Mouse (Mus musculus): ENCODE measurements at regions not wholly inside any gene's neighbourhood (a gene's known extent, or its start where the extent isn't known, plus 50 kb on each side); places are given as distances from the start of the nearest gene placed in this dataset.

- Histone ChIP-seq H3K27me3 (replicated peaks; ENCODE audit: control insufficient read depth, insufficient read depth, low read length) (no peaks in the 10 kb centered on the region), H3K4me1 (ENCODE audit: control insufficient read depth, insufficient read depth, low read depth, low read length) (no peaks in the 10 kb centered on the region), H3K4me2 (ENCODE audit: low read length) (no peak overlapping the region), H3K4me3 (ENCODE audit: low read length) (no peak overlapping the region), H3K9ac (ENCODE audit: low read depth, low read length) (no peak overlapping the region), H3K27ac (ENCODE audit: low read depth, low read length) (no peak overlapping the region), H3K9me3 (ENCODE audit: control insufficient read depth, low read length) (no peaks in the 10 kb centered on the region), H3K36me3 (ENCODE audit: control insufficient read depth, insufficient read depth, low read length) (no peaks in the 10 kb centered on the region)
- ATAC-seq: no peak
- 89% methylated on average over 8 of the region's 8 CpGs for WGBS
Observed at GRCm38 (mm10) chr6:31150416-31150815, 191.5 kb upstream of the Klf14 start.

- Histone ChIP-seq H3K9me3 (ENCODE audit: control insufficient read depth, low read length) (no peaks in the 10 kb centered on the region), H3K4me3 (ENCODE audit: low read length) (no peak overlapping the region), H3K4me2 (ENCODE audit: low read length) (no peak overlapping the region), H3K27me3 (replicated peaks; ENCODE audit: control insufficient read depth, insufficient read depth, low read length) (no peaks in the 10 kb centered on the region), H3K9ac (ENCODE audit: low read depth, low read length) (no peak overlapping the region), H3K36me3 (ENCODE audit: control insufficient read depth, insufficient read depth, low read length) (no peaks in the 10 kb centered on the region), H3K4me1 (ENCODE audit: control insufficient read depth, insufficient read depth, low read depth, low read length) (no peaks in the 10 kb centered on the region; the same call in 1 of the 2 replicates), H3K27ac (ENCODE audit: low read depth, low read length) (no peak overlapping the region)
- WGBS: 26% methylated on average over 5 of the region's 5 CpGs
- no peak for ATAC-seq
Observed at GRCm38 (mm10) chr6:31155857-31156256, 197.0 kb upstream of the Klf14 start.

- 95% methylated on average over 2 of the region's 2 CpGs for WGBS
- peaks cover 6% of the 10 kb centered on the region for H3K4me1 ChIP-seq (ENCODE audit: control insufficient read depth, insufficient read depth, low read depth, low read length)
- ATAC-seq: no peak
Observed at GRCm38 (mm10) chr6:31156999-31157398, 198.1 kb upstream of the Klf14 start.

GRCm38 (mm10) chr6:31157429-31157828, 198.6 kb upstream of the Klf14 start:
- no peak overlapping the region for H3K9ac ChIP-seq (ENCODE audit: low read depth, low read length)
- no peak overlapping the region for H3K4me3 ChIP-seq (ENCODE audit: low read length)
- H3K9me3 ChIP-seq (ENCODE audit: control insufficient read depth, low read length): no peaks in the 10 kb centered on the region
- no peak overlapping the region for H3K27ac ChIP-seq (ENCODE audit: low read depth, low read length)
- H3K4me2 ChIP-seq (ENCODE audit: low read length): no peak overlapping the region
- H3K27me3 ChIP-seq (replicated peaks; ENCODE audit: control insufficient read depth, insufficient read depth, low read length): no peaks in the 10 kb centered on the region
- no peak for ATAC-seq
- 85% methylated on average over 6 of the region's 6 CpGs for WGBS
- peaks cover 6% of the 10 kb centered on the region for H3K4me1 ChIP-seq (ENCODE audit: control insufficient read depth, insufficient read depth, low read depth, low read length)
- H3K36me3 ChIP-seq (ENCODE audit: control insufficient read depth, insufficient read depth, low read length): no peaks in the 10 kb centered on the region

More at GRCm38 (mm10) chr6:31156999-31157398, 198.1 kb upstream of the Klf14 start:
- H3K27ac ChIP-seq (ENCODE audit: low read depth, low read length): no peak overlapping the region
- H3K27me3 ChIP-seq (replicated peaks; ENCODE audit: control insufficient read depth, insufficient read depth, low read length): no peaks in the 10 kb centered on the region
- no peaks in the 10 kb centered on the region for H3K36me3 ChIP-seq (ENCODE audit: control insufficient read depth, insufficient read depth, low read length)
- no peak overlapping the region for H3K9ac ChIP-seq (ENCODE audit: low read depth, low read length)
- no peak overlapping the region for H3K4me3 ChIP-seq (ENCODE audit: low read length)
- no peak overlapping the region for H3K4me2 ChIP-seq (ENCODE audit: low read length)
- H3K9me3 ChIP-seq (ENCODE audit: control insufficient read depth, low read length): no peaks in the 10 kb centered on the region

- Histone ChIP-seq H3K27me3 (replicated peaks; ENCODE audit: control insufficient read depth, insufficient read depth, low read length) (no peaks in the 10 kb centered on the region), H3K9me3 (ENCODE audit: control insufficient read depth, low read length) (no peaks in the 10 kb centered on the region), H3K4me1 (ENCODE audit: control insufficient read depth, insufficient read depth, low read depth, low read length) (peaks cover 6% of the 10 kb centered on the region), H3K4me2 (ENCODE audit: low read length) (no peak overlapping the region), H3K9ac (ENCODE audit: low read depth, low read length) (no peak overlapping the region), H3K27ac (ENCODE audit: low read depth, low read length) (no peak overlapping the region), H3K4me3 (ENCODE audit: low read length) (no peak overlapping the region), H3K36me3 (ENCODE audit: control insufficient read depth, insufficient read depth, low read length) (no peaks in the 10 kb centered on the region)
- WGBS: 46% methylated on average over 7 of the region's 7 CpGs
- ATAC-seq: peak; percentile 86
Observed at GRCm38 (mm10) chr6:31158648-31159047, 199.8 kb upstream of the Klf14 start.

- no peaks in the 10 kb centered on the region for H3K27me3 ChIP-seq (replicated peaks; ENCODE audit: control insufficient read depth, insufficient read depth, low read length)
- no peak overlapping the region for H3K4me3 ChIP-seq (ENCODE audit: low read length)
- no peaks in the 10 kb centered on the region for H3K36me3 ChIP-seq (ENCODE audit: control insufficient read depth, insufficient read depth, low read length)
- H3K9ac ChIP-seq (ENCODE audit: low read depth, low read length): no peak overlapping the region
- no peak overlapping the region for H3K4me2 ChIP-seq (ENCODE audit: low read length)
- 37% methylated on average over 8 of the region's 8 CpGs for WGBS
- no peaks in the 10 kb centered on the region for H3K9me3 ChIP-seq (ENCODE audit: control insufficient read depth, low read length)
- H3K27ac ChIP-seq (ENCODE audit: low read depth, low read length): no peak overlapping the region
- ATAC-seq: no peak
- peaks cover 6% of the 10 kb centered on the region for H3K4me1 ChIP-seq (ENCODE audit: control insufficient read depth, insufficient read depth, low read depth, low read length)
Observed at GRCm38 (mm10) chr6:31159240-31159639, 200.4 kb upstream of the Klf14 start.

- Histone ChIP-seq H3K9ac (ENCODE audit: low read depth, low read length) (no peak overlapping the region), H3K4me1 (ENCODE audit: control insufficient read depth, insufficient read depth, low read depth, low read length) (peaks cover 6% of the 10 kb centered on the region), H3K4me2 (ENCODE audit: low read length) (no peak overlapping the region), H3K27me3 (replicated peaks; ENCODE audit: control insufficient read depth, insufficient read depth, low read length) (no peaks in the 10 kb centered on the region), H3K27ac (ENCODE audit: low read depth, low read length) (no peak overlapping the region), H3K9me3 (ENCODE audit: control insufficient read depth, low read length) (no peaks in the 10 kb centered on the region), H3K4me3 (ENCODE audit: low read length) (no peak overlapping the region), H3K36me3 (ENCODE audit: control insufficient read depth, insufficient read depth, low read length) (no peaks in the 10 kb centered on the region)
- WGBS: 70% methylated on average over 16 of the region's 16 CpGs
- ATAC-seq: no peak
Observed at GRCm38 (mm10) chr6:31159935-31160670, 201.2 kb upstream of the Klf14 start.

- H3K4me2 ChIP-seq (ENCODE audit: low read length): no peak overlapping the region
- ATAC-seq: no peak; the same call in 1 of the 2 replicates
- H3K9ac ChIP-seq (ENCODE audit: low read depth, low read length): no peak overlapping the region
Observed at GRCm38 (mm10) chr6:31161445-31162340, 202.8 kb upstream of the Klf14 start.

GRCm38 (mm10) chr6:31165011-31165410, 206.1 kb upstream of the Klf14 start:
- H3K4me3 ChIP-seq (ENCODE audit: low read length): no peak overlapping the region
- H3K4me1 ChIP-seq (ENCODE audit: control insufficient read depth, insufficient read depth, low read depth, low read length): peaks cover 6% of the 10 kb centered on the region
- no peaks in the 10 kb centered on the region for H3K27me3 ChIP-seq (replicated peaks; ENCODE audit: control insufficient read depth, insufficient read depth, low read length)
- no peak overlapping the region for H3K9ac ChIP-seq (ENCODE audit: low read depth, low read length)
- no peak overlapping the region for H3K27ac ChIP-seq (ENCODE audit: low read depth, low read length)
- ATAC-seq: no peak
- no peaks in the 10 kb centered on the region; the same call in 1 of the 2 replicates for H3K9me3 ChIP-seq (ENCODE audit: control insufficient read depth, low read length)
- no peak overlapping the region for H3K4me2 ChIP-seq (ENCODE audit: low read length)
- H3K36me3 ChIP-seq (ENCODE audit: control insufficient read depth, insufficient read depth, low read length): no peaks in the 10 kb centered on the region
- WGBS: 89% methylated on average over 6 of the region's 6 CpGs

More at GRCm38 (mm10) chr6:31161445-31162340, 202.8 kb upstream of the Klf14 start:
- 51% methylated on average over 22 of the region's 22 CpGs for WGBS
- no peaks in the 10 kb centered on the region for H3K9me3 ChIP-seq (ENCODE audit: control insufficient read depth, low read length)
- H3K36me3 ChIP-seq (ENCODE audit: control insufficient read depth, insufficient read depth, low read length): no peaks in the 10 kb centered on the region
- no peak overlapping the region for H3K4me3 ChIP-seq (ENCODE audit: low read length)
- H3K27ac ChIP-seq (ENCODE audit: low read depth, low read length): no peak overlapping the region
- peaks cover 6% of the 10 kb centered on the region for H3K4me1 ChIP-seq (ENCODE audit: control insufficient read depth, insufficient read depth, low read depth, low read length)
- no peaks in the 10 kb centered on the region for H3K27me3 ChIP-seq (replicated peaks; ENCODE audit: control insufficient read depth, insufficient read depth, low read length)

Data from hindbrain, embryonic 16.5 days (tissue).